Mouse (Mus musculus) testis, adult 2 months (tissue): Measurements from ENCODE around the gene Clgn.

ENCODE experiments used
- CTCF ChIP-seq: fragments of 200-500 bp; IDR thresholded peaks from 2 replicates; pipeline ENCODE4 v1.5.1; 2012; ENCODE audit warnings: low read depth, mild to moderate bottlenecking, inconsistent platforms, low read length, moderate library complexity; ENCODE audit not compliant: control insufficient read depth, insufficient read depth, insufficient replicate concordance
- POLR2A ChIP-seq: fragments of 200-500 bp; IDR thresholded peaks from 2 replicates; pipeline ENCODE4 v1.6.1; 2012; ENCODE audit warnings: low read depth, mild to moderate bottlenecking, inconsistent platforms, low read length, moderate library complexity; ENCODE audit not compliant: control insufficient read depth

DNA sequence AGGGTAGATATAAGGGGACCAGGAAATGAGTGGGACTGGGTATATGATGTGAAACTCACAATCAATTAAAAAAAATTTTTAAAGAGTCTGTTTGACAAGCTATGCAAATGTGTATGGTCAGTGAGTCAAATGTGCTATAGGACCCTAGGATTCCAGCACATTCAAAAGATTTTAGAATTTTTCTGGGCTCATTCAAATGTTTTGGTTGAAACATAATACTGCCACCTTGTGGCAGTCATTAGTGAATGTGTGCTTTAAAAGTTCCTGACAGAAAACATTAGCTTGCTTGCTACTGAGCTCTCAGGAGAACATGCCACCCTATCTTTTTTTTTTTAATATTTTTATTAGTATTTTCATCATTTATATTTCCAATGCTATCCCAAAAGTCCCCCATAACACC is 47.0 kb upstream of the Clgn start:
- TF ChIP-seq POLR2A (no peak), CTCF (no peak)
